Mouse (Mus musculus): ENCODE measurements at regions not wholly inside any gene's neighbourhood (a gene's known extent, or its start where the extent isn't known, plus 50 kb on each side); places are given as distances from the start of the nearest gene placed in this dataset.

GRCm38 (mm10) chr15:67315202-67315601 lies 814.5 kb upstream of the Lrrc6 start:
- DNase-seq (ENCODE audit: extremely low spot score, low read depth, low spot score), result no peak

GRCm38 (mm10) chr15:67313648-67314047 lies 812.9 kb upstream of the Lrrc6 start:
- DNase-seq (ENCODE audit: extremely low spot score, low read depth, low spot score), result no peak

- DNase-seq (ENCODE audit: extremely low spot score, low read depth, low spot score), result no peak
Measured at GRCm38 (mm10) chr15:67305681-67306080, 805.0 kb upstream of the Lrrc6 start.

- no peak for DNase-seq (ENCODE audit: extremely low spot score, low read depth, low spot score)
Measured at GRCm38 (mm10) chr15:67303804-67304203, 803.1 kb upstream of the Lrrc6 start.

GRCm38 (mm10) chr15:67301871-67302363 lies 801.2 kb upstream of the Lrrc6 start:
- DNase-seq (ENCODE audit: extremely low spot score, low read depth, low spot score), result no peak

GRCm38 (mm10) chr15:67301024-67301423 lies 800.3 kb upstream of the Lrrc6 start:
- no peak for DNase-seq (ENCODE audit: extremely low spot score, low read depth, low spot score)

- no peak for DNase-seq (ENCODE audit: extremely low spot score, low read depth, low spot score)
Measured at GRCm38 (mm10) chr15:67294797-67295196, 794.1 kb upstream of the Lrrc6 start.

- DNase-seq (ENCODE audit: extremely low spot score, low read depth, low spot score), result no peak
Measured at GRCm38 (mm10) chr15:67289749-67290148, 789.0 kb upstream of the Lrrc6 start.

GRCm38 (mm10) chr15:67284941-67285340 lies 784.2 kb upstream of the Lrrc6 start:
- no peak for DNase-seq (ENCODE audit: extremely low spot score, low read depth, low spot score)

GRCm38 (mm10) chr15:67283275-67283972 lies 782.7 kb upstream of the Lrrc6 start:
- no peak for DNase-seq (ENCODE audit: extremely low spot score, low read depth, low spot score)

- DNase-seq (ENCODE audit: extremely low spot score, low read depth, low spot score), result no peak
Measured at GRCm38 (mm10) chr15:67278869-67279268, 778.2 kb upstream of the Lrrc6 start.

GRCm38 (mm10) chr15:67275058-67275457 lies 774.3 kb upstream of the Lrrc6 start:
- no peak for DNase-seq (ENCODE audit: extremely low spot score, low read depth, low spot score)

GRCm38 (mm10) chr15:67272397-67272796 lies 771.7 kb upstream of the Lrrc6 start:
- DNase-seq (ENCODE audit: extremely low spot score, low read depth, low spot score), result no peak

GRCm38 (mm10) chr15:67263723-67264122 lies 763.0 kb upstream of the Lrrc6 start:
- DNase-seq (ENCODE audit: extremely low spot score, low read depth, low spot score), result no peak

- no peak for DNase-seq (ENCODE audit: extremely low spot score, low read depth, low spot score)
Measured at GRCm38 (mm10) chr15:67263313-67263712, 762.6 kb upstream of the Lrrc6 start.

GRCm38 (mm10) chr15:67262269-67262668 lies 761.6 kb upstream of the Lrrc6 start:
- no peak for DNase-seq (ENCODE audit: extremely low spot score, low read depth, low spot score)

GRCm38 (mm10) chr15:67260666-67261065 lies 760.0 kb upstream of the Lrrc6 start:
- no peak for DNase-seq (ENCODE audit: extremely low spot score, low read depth, low spot score)

- DNase-seq (ENCODE audit: extremely low spot score, low read depth, low spot score), result no peak
Measured at GRCm38 (mm10) chr15:67249147-67249546, 748.4 kb upstream of the Lrrc6 start.

- DNase-seq (ENCODE audit: extremely low spot score, low read depth, low spot score), result no peak
Measured at GRCm38 (mm10) chr15:67248471-67248870, 747.8 kb upstream of the Lrrc6 start.

- DNase-seq (ENCODE audit: extremely low spot score, low read depth, low spot score), result no peak
Measured at GRCm38 (mm10) chr15:67245658-67246268, 745.1 kb upstream of the Lrrc6 start.

GRCm38 (mm10) chr15:67244908-67245657 lies 744.4 kb upstream of the Lrrc6 start:
- DNase-seq (ENCODE audit: extremely low spot score, low read depth, low spot score), result no peak

Data from hindlimb bud, embryonic 11.5 days (tissue).